Mouse (Mus musculus) kidney, postnatal 36 days (tissue): ENCODE measurements around the gene Gm527.

Experiments used
- DNase-seq, 2 experiments: peaks; one replicate each; pipeline ENCODE4 v3.0.0; 2021 to 2022; ENCODE audit warnings: mixed read lengths in 2 of 2

Gm527 gene

DNA sequence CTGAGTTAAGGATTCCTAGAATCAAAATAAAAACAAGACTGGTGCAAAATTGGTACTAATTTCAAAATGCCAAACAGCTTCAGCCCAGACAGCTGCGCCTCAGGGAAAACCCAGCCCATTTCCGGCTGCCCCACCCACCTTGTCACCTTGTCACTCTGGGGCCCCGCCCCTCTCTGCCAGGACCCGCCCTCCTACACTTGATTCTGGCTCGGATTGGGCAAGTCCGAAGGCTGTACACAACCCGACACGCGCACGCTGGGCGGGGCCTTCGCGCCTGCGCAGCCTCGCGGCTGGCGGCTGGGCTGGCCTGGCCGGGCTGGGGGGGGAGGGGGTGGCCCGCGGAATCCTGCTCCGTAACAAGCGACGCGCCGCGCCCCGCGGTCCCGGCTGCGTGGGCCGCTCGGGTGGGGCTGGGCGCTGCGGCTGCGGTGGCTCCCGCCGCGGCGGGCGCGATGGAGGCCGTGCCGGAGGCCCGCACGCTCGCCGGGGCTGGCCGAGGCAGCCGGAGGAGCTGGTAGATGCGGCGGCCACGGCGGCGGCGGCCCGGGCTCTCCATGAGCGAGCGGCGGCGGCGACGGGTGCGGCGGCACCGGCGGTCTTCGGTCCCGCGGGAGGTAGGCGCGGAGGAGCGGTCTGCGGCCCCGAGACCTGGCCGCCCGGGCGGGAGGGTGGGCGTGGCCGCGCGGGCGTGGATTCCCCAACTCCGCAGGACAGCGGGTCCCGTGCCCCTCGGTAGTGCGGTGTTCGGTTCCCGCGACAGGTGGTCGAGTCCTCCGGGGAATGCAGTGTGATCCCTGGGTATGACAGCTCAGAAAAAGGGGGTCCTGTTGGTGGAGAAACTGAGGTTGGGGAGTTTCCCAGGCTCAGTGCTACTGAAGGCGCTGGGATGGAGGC, at the start of gene Gm527:
Gene Gm527 (plus strand): TSS at position 329 of the 894 bp plus-strand sequence.
- DNase-seq = peak; percentile 98

DNA sequence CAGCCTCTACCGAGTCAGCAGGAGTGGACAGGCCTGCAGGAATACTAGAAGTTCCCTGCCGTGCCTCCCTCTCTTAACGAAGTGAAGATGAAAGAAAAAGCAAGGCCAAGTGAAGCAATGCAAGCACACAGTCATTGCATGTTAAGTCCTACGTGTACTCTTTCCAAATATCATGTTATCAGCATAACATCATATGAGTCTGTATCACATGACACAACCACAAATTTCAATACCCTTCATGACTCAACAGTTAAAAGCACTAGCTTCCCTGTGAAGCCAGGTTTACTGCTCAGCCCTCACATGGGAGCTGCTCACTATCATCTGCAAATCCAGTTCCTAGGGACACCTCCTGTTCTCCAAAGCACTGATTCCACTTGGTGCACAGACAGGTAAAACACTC, 46.6 kb upstream of the Gm527 start:
- no peak for DNase-seq

DNA sequence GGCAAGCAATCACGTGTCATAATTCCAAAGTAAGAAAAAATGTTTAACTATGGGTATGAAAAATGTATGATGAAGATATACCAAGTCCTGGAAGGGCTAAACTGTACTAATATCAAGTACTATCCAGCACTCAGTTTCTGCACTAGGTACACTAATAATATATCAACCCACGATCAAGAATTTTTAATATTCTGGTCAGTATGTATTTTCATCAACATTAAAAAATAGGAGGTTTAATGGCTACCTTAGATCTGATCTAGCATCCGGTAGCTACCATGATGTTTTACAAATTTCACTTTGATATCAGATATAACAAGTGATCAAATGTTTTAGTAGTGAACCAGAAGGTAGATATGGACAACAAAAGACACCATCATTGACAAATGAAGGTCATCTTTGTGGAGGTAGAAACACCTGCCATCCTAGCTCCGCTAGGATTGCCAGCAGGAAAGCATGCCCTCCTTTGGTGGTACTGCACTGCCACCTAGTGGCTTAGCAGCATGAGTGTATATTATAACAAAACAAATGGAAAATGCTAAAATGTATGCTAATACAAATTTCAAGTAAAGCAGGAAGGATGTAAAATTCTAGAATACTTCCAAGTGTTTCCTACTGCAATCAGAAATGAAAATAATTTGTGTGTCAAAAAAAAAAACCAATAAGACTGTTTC, 20.5 kb upstream of the Gm527 start:
- DNase-seq = peak; percentile 28 to 78

DNA sequence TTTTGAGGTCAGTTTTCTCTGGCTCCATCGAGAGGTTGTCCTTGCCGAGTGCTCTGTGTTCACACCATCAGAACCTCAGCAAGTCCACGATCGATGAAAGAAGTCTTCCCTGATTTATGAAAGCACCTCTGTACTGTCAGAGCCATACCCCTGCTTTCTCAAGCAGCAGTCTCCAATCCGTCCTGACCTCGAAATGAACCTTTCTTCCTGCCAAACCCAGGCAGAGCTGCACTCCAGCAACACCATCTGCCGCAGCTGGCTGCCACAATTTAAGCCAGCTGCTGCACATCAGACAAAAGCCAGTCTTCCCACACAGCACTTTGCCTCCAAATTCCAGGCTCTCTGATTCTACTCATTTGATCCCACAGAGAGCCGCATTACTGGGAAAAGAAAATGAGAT, 15.2 kb upstream of the Gm527 start:
- peak; percentile 3 to 24 for DNase-seq

DNA sequence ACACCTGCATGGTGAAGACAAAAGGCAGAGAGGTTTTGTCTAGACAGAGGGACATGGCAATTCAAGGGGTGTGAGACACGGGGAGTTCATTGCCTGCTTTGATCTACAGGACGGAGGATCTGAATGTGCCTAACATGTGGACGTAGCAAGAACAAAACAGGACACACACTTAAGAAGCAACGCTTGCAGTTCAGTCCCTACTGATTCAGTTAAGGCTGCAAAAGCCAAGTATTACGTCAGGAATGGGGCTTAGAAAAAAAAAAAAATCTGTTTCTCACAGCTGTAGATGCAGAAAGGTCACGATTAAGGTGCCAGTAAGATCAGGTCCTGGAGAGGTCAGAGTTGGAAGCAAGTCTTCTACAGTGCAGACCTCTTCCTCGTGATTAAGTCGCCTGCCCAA, 14.5 kb upstream of the Gm527 start:
- DNase-seq = no peak

DNA sequence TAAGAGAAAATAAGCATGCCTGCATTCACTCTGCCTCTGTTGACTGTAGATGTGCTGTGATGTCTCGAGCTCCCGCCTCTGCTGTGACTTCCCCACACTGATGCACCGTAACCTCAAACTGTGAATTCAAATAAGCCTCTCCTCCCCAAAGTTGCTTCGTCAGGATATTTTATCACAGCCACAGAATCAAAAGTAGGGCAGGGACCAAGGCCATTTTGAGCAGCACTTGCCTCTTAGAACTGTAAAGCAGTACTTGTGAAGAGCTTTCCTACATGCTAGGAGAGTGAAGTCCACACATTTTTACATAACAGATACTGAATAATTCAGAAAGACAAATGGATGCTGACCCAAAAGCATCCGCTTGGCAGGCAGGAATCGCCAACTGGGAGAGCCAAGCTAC, 4.7 kb upstream of the Gm527 start:
- DNase-seq = no peak

DNA sequence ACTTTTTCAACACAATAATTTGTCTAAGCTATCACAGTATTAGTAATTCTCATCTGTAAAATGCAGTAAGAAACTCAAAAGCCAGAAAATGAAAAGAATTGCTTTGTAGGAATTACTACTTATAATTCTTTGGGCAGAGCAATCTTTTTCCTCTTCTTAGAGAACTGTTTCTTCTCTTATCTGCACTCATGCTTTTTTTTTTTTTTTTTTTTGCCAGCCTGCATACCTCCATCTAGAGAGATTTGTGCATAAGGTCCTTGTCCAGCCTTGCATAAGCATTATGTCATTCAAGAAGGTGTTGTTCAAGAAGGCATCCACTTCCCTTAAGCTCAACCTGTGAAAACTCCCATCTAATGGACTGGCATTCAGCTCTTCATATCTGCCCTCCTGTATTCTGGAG, 971 bp upstream of the Gm527 start:
- DNase-seq = no peak

DNA sequence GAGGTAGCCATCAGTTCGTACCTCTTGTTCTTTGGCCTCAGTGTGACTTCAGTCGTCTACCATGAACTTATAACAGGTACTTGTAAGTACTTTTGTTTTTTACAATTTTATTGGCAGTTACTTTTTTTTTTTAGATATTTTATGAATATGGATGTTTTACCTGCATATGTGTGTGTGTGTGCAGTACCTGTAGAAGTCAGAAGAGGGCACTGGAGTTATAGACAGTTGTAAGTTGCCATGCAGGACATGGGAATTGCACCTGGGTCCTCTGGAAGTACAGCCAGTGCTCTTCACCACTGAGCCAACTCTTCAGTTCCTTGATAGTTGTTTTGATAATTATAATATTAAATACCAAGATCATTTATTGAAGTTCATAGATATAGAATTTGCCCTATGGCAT, 19.8 kb downstream of the Gm527 start:
- peak; percentile 31 to 73 for DNase-seq

DNA sequence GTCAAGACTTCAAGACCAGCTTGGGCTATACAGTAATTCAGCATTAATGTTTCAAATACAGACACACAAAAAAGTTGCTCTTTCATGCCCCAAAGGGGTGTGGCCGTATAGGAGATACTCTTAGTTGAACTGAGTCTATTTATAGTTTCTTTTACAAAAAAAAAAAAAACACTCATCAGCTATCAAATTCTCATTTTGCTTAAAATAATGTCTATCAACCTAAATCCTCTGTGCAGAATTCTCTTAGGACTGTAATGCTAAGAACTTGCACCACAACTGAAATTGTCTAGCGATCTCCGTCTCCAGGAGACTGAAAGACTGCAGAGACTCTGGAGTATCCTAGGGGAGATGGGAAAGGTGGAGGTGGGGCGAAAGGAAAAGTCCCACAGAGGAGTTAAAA, 46.9 kb downstream of the Gm527 start:
- no peak for DNase-seq

DNA sequence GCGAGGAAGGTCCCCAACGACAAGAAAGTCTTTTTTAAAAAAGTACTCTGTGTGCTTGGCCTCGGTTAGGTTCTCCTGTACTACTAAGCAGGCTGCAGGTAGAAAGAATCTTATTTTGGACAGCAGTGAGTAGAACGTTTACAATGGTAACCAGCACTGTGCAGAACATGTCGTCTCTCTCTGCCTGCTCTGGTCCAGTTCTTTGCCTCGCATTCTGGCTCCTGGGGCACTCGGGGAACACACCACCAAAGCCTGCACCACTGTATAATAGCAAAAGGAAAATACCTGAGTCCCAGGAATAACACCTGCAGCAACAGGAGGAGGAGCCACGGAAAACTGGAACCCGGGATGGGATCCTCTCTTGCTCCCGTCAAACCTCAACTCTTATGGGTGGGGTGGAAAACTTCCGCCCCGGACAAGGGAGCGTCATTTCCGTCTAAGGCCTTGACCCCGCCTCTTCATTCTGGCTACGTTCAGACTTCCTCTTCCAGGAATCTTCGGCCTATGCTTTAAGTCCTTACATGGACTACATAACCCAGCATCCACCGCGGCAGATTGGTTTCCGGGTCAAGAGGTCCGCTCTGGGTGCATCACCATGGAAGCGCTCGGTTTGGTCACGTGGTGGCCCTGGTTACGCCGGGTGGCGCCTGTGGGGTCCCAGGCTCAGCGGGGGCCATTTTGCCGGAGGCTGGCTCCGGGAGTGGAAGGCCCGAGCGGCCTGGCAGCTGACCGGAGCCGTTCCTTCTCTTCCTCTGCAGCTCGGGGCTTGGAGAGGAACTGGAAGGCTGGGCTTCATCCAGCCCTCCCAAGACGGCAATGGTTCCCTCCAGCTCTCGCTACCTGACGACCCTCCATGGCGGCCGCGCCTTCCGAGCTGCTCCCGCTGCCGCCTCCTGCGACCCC, 47.7 kb downstream of the Gm527 start, which contains the start of the genes Klhl28 and Togaram1:
Gene Klhl28 (minus strand): TSS at position 411 of the 903 bp plus-strand sequence.
Gene Togaram1 (plus strand): TSS at position 681 of the 903 bp plus-strand sequence.
- DNase-seq = peak; percentile 99 to 100

DNA sequence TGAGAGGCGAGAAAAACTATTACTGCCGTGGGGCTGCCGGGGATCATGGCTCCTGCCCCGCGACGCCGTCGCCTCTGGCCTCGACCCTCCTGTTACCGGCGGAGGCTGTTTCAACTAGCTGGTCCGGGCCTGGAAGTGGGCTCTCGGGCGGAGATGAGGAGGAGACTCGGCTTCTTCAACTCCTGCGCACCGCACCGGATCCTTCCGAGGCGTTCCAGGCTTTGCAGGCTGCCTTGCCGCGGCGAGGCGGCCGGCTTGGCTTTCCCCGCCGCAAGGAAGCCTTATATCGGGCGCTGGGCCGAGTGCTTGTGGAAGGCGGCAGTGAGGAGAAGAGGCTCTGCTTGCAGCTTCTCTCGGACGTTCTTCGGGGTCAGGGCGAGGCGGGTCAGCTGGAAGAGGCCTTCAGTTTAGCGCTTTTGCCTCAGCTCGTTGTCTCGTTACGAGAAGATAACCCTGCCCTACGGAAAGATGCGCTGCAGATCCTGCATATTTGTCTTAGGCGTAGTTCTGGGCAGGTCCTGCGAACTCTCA, 48.5 kb downstream of the Gm527 start:
- peak; percentile 21 to 58 for DNase-seq

DNA sequence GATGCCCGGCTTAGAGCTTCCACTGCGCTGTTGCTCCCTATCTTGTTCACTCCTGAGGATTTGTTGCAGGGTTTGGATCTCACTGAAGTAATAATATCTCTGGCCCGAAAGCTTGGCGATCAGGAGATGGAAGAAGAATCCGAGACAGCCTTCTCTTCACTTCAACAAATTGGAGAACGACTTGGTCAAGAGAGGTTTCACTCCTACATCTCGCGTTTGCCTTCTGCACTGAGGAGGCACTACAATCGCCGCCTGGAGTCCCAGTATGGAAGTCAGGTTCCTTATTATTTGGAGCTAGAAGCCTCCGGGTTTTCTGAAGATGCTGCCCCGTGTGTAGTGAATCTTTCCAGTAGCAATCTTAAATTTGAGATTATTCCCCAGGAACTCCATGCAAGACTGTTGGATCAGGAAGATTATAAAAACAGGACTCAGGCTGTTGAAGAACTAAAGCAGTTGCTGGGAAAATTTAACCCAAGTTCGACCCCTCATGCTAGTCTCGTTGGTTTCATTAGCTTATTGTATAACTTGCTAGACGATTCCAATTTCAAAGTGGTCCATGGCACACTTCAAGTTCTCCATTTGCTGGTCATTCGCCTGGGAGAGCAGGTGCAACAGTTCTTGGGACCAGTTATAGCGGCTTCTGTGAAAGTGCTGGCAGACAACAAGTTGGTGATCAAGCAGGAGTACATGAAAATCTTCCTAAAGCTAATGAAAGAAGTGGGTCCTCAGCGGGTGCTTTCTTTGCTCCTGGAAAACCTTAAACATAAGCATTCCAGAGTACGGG, 49.1 kb downstream of the Gm527 start:
- DNase-seq = peak in 1 of 2 experiments; percentile 23

DNA sequence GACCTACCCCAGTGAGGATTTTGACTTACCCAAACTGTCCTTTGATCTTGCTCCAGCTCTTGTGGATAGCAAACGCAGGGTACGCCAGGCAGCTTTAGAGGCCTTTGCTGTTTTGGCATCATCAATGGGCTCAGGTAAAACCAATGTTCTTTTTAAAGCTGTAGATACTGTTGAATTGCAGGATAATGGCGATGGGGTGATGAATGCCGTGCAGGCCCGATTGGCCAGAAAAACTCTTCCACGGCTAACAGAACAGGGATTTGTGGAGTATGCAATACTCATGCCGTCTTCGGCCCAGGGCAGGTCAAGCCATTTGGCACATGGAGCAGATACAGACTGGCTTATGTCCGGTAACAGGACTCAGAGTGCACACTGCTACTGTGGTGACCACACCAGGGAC, 49.8 kb downstream of the Gm527 start:
- peak; percentile 30 to 48 for DNase-seq

DNA sequence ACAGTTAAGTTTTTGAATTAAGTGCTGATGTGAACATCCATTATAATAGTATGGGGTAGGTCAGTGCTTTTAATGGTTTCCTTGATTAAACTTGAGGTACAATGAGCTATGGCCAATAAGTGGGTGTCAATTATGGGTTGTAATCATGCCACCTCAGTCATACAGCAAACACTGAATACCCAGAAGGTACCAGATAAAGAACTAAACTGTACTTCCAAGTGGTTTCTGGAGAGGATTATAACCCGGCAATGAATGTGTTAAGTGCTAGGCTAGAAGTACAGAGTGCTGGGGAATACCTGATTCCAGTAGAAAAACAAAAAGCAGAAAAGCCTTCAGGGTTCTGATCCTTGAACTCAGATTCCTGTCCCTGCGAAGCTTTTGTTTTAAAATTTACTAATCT, 50.4 kb downstream of the Gm527 start:
- no peak for DNase-seq

DNA sequence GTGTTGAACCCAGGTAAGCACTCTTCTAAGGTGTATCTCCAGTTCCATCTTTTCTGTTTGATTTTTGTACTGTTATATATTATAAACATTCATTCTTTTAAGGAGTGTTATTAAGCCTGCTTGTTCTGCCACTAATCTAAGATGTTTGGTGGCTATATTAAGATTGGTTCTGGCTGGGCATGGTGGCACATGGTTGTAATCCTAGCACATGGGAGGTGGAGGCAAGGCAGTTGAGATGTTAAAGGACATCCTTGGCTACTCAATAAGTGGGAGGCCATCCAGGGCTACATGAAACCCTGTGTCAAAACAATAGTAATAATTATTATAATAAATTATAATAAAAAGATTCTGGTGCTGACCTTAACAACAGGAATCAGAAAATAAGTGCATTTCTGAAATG, 53.7 kb downstream of the Gm527 start:
- no peak for DNase-seq

DNA sequence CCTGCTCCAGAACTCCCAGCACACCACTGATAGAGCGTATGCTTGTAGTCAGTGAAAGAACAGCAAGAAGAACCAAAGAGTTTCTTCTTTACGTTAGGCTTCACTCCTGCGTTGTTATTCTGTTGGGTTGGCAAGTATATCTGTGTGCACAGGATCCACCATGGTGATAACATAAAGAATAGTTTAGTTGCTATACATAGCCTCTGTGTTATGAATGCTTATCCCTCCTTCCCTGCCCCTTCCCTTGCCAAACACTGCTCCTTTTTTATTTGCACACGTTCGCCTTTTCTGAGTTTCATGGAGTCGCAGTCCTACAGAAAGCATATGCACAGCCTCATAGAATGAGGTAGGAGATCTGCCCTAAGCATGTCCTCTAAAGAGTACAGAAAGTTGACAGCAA, 54.4 kb downstream of the Gm527 start:
- DNase-seq = no peak
